Mouse (Mus musculus) granulocyte monocyte progenitor cell, adult 5-6 weeks (primary cell): ENCODE measurements around the gene H2-T22. TPM values are rescaled to one million over a fixed set of nuclear protein-coding genes. Genes with fewer than 3 reads are reported as not detected.
A peak's percentile ranks its signal among the peaks of the same experiment; 100 is the strongest.

Experiments used
- ATAC-seq: replicated peaks from 2 replicates; pipeline ENCODE4 v1.8.0; 2016; ENCODE audit warnings: mild to moderate bottlenecking, moderate TSS enrichment, inconsistent platforms; ENCODE audit not compliant: poor library complexity, severe bottlenecking
- total RNA-seq, 2 experiments: library from RNA; stranded (forward) in 1 of 2; stranded (reverse) in 1 of 2; fragments of 200-712, 200-1000 nt in 1 of 2; fragments of >200 nt in 1 of 2; fragmentation: Nextera tagmentation in 1 of 2; gene quantifications; 2 replicates each; pipeline ENCODE4 v1.2.3; 2014 to 2017

The H2-T22 gene
- total RNA-seq, 2 experiments from 2014 or later = 34.5 to 39.2 TPM

- no peak for ATAC-seq
These were observed 41.2 kb downstream of the H2-T22 start for GRCm38 (mm10) chr17:36001121-36001897.

DNA sequence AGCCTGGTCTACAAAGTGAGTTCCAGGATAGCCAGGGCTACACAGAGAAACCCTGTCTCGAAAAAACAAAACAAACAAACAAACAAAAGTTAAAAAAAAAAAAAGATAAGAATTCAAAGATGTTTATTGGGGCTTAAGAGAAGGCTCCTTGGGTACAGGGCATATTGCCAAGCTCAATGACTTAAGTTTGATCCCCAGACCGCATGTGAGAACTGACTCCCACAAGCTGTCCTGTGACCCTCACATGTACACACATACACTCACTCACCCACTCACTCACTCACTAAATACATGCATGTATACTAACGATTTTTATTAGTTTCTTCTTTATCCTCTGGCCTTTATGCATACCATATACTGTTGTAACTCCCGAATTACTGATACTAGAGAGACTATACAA, 42.2 kb downstream of the H2-T22 start:
- ATAC-seq = no peak

DNA sequence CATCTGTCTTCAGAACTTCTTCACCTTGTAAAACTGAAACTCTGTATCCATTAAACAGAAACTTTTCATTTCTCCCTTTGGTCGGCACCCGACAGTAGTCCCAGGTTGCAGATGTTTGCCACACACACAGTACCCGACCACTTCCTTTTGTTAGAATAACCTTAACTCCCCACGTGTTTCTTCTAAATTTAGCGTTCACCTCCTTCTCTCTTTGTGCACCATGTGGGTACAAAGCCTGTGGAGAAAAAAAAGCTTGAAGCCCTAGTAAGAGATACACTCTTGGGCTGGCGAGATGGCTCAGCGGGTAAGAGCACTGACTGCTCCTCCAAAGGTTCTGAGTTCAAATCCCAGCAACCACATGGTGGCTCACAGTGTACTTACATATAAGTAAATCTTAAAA, 43.2 kb downstream of the H2-T22 start:
- ATAC-seq = peak; percentile 48

DNA sequence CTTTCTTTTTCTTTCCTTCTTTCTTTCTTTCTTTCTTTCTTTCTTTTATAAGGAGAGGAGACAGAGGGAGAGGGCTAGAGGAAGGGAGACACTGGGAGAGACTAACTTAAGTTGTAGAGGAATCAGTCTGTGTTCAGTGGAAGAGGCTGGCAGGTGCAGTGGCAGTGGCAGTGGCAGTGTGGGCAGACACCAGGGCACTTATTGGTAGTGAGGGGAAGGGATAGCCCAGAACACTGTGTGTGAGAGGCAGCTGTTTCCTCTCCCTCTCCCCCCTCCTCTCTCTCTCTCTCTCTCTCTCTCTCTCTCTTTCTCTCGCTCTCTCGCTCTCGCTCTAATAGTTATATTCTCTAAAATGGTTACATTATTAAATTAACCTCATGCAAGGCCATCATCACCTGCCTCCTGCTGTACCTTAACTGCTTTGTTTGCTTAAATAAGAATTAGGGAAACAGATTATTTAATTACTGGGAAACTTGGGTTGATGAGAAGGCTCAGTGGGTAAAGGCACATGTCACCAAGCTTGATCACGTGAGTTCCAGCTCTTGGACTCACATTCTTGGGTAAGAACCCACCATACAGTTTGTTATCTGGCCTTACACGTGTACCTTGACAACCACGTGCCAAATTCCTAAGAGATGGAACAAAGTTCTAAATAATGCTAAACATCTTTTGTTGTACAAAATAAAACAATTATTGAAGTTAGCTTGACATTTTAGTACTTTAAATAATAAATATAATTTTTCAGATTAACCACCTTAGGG, 43.8 kb downstream of the H2-T22 start:
- no peak for ATAC-seq

DNA sequence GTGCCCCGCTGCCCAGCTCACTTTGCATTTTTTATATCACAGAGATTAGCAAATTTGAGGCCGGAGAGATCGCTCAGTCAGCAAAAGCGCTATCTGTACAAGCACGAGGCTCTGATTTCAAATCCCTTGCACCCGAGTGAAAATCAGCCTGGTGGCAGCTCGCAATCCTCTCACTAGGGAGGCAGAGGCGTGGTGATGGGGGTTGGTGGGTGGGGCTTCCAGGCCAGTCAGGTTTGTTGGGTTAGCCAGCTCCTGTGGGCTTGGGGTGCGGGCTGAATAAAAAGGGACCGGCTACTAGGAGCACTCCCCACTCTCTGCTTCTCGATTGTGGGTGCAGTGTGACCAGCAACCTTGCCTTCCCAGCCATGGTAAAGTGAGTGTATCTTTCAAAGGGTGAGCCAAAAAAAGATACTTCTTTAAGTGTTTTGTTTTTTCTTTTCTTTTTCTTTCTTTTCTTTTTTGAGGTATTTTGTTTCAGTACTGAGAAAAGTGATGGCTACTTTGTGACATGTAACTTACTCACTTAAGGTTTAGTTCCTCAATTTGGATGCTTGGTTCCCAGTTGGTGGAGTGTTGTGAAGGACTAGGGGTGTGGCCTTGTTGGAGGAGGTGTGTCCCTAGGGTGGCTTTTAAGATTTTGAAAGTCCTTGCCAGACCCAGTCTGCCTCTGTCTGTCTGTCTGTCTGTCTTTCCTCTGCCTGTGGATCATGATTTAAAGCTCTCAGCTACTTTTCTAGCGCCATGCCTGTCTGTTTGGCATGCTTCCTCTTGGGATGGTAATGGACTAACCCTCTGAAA, 44.6 kb downstream of the H2-T22 start:
- ATAC-seq = peak; percentile 51

- ATAC-seq = peak; percentile 52
These were observed 45.6 kb downstream of the H2-T22 start for GRCm38 (mm10) chr17:35996949-35997348.

- no peak for ATAC-seq
These were observed 47.7 kb downstream of the H2-T22 start for GRCm38 (mm10) chr17:35994879-35995240.

- peak; percentile 56 for ATAC-seq
These were observed 48.2 kb downstream of the H2-T22 start for GRCm38 (mm10) chr17:35994175-35994878.

DNA sequence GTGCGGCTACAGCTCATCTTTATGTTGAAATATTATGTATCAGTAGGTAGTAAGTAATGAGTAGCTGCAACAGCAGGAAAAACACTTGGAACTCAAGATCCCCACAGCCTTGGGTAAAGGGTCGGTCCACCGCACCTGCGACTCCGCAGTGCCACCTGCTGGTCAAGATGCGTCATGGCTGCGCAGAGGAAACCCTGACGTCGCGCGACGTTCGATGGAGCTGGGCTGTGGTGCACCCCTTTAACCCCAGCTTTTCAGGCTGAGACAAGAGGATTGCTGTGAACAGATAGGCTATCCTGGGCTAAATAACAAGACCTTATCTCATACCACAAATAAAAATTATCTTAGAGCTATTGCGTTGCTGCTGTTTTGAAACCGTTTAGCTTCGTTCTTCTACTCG, 48.9 kb downstream of the H2-T22 start:
- peak; percentile 58 for ATAC-seq

GRCm38 (mm10) chr17:35991781-35992180, 50.8 kb downstream of the H2-T22 start:
- ATAC-seq = peak; percentile 18

Other genes starting within 250 kb of the H2-T22 start
- gene Ier3, start 221.1 kb downstream of the H2-T22 start, total RNA-seq (2014; fragmentation: Nextera tagmentation) = 4.6 and 18.1 TPM in 2 replicates
- gene Ier3, start 221.1 kb downstream of the H2-T22 start, total RNA-seq (2017) = 44.3 and 53.7 TPM in 2 replicates
- 66.8 and 109 TPM in 2 replicates for gene Flot1, start 219.5 kb downstream of the H2-T22 start, total RNA-seq (2014; fragmentation: Nextera tagmentation)
- 58.3 and 63.6 TPM in 2 replicates for gene Flot1, start 219.5 kb downstream of the H2-T22 start, total RNA-seq (2017)
- 640 and 699 TPM in 2 replicates for gene Tubb5, start 204.4 kb downstream of the H2-T22 start, total RNA-seq (2014; fragmentation: Nextera tagmentation)
- gene Tubb5, start 204.4 kb downstream of the H2-T22 start, total RNA-seq (2017) = 874 and 1,022 TPM in 2 replicates
- 103 and 159 TPM in 2 replicates for gene Mdc1, start 201.2 kb downstream of the H2-T22 start, total RNA-seq (2014; fragmentation: Nextera tagmentation)
- 23.7 and 28.6 TPM in 2 replicates for gene Mdc1, start 201.2 kb downstream of the H2-T22 start, total RNA-seq (2017)
- 66.8 and 88.9 TPM in 2 replicates for gene Nrm, start 181.4 kb downstream of the H2-T22 start, total RNA-seq (2014; fragmentation: Nextera tagmentation)
- gene Nrm, start 181.4 kb downstream of the H2-T22 start, total RNA-seq (2017) = 41.5 and 46.0 TPM in 2 replicates
- 56.9 and 60.9 TPM in 2 replicates for gene Ppp1r18, start 177.2 kb downstream of the H2-T22 start, total RNA-seq (2014; fragmentation: Nextera tagmentation)
- gene Ppp1r18, start 177.2 kb downstream of the H2-T22 start, total RNA-seq (2017) = 15.0 and 17.4 TPM in 2 replicates
- 79.2 and 111 TPM in 2 replicates for gene Dhx16, start 162.9 kb downstream of the H2-T22 start, total RNA-seq (2014; fragmentation: Nextera tagmentation)
- gene Dhx16, start 162.9 kb downstream of the H2-T22 start, total RNA-seq (2017) = 44.3 and 57.8 TPM in 2 replicates
- gene 2310061I04Rik, start 145.3 kb downstream of the H2-T22 start, total RNA-seq (2014; fragmentation: Nextera tagmentation) = 97.8 and 112 TPM in 2 replicates
- 6.2 and 8.4 TPM in 2 replicates for gene 2310061I04Rik, start 145.3 kb downstream of the H2-T22 start, total RNA-seq (2017)
- gene Atat1, start 132.7 kb downstream of the H2-T22 start, total RNA-seq (2014; fragmentation: Nextera tagmentation) = 17.8 and 25.6 TPM in 2 replicates
- gene Atat1, start 132.7 kb downstream of the H2-T22 start, total RNA-seq (2017) = 5.4 and 8.0 TPM in 2 replicates
- 100 and 151 TPM in 2 replicates for gene Mrps18b, start 126.4 kb downstream of the H2-T22 start, total RNA-seq (2014; fragmentation: Nextera tagmentation)
- gene Mrps18b, start 126.4 kb downstream of the H2-T22 start, total RNA-seq (2017) = 62.6 and 72.8 TPM in 2 replicates
- gene Ppp1r10, start 126.3 kb downstream of the H2-T22 start, total RNA-seq (2014; fragmentation: Nextera tagmentation) = 78.2 and 83.9 TPM in 2 replicates
- 79.2 and 87.5 TPM in 2 replicates for gene Ppp1r10, start 126.3 kb downstream of the H2-T22 start, total RNA-seq (2017)
- 74.4 and 92.3 TPM in 2 replicates for gene Abcf1, start 73.0 kb downstream of the H2-T22 start, total RNA-seq (2014; fragmentation: Nextera tagmentation)
- gene Abcf1, start 73.0 kb downstream of the H2-T22 start, total RNA-seq (2017) = 165 and 231 TPM in 2 replicates
- gene Gnl1, start 62.9 kb downstream of the H2-T22 start, total RNA-seq (2014; fragmentation: Nextera tagmentation) = 21.5 and 21.7 TPM in 2 replicates
- 18.3 and 20.9 TPM in 2 replicates for gene Gnl1, start 62.9 kb downstream of the H2-T22 start, total RNA-seq (2017)
- 38.2 and 59.1 TPM in 2 replicates for gene Prr3, start 62.5 kb downstream of the H2-T22 start, total RNA-seq (2014; fragmentation: Nextera tagmentation)
- 15.0 and 16.4 TPM in 2 replicates for gene Prr3, start 62.5 kb downstream of the H2-T22 start, total RNA-seq (2017)
- 2.1 and 4.6 TPM in 2 replicates for gene H2-T24, start 22.2 kb downstream of the H2-T22 start, total RNA-seq (2014; fragmentation: Nextera tagmentation)
- 7.8 and 8.8 TPM in 2 replicates for gene H2-T24, start 22.2 kb downstream of the H2-T22 start, total RNA-seq (2017)
- gene H2-T23, start 9.9 kb downstream of the H2-T22 start, total RNA-seq (2014; fragmentation: Nextera tagmentation) = 49.1 and 55.7 TPM in 2 replicates
- 48.6 and 62.5 TPM in 2 replicates for gene H2-T23, start 9.9 kb downstream of the H2-T22 start, total RNA-seq (2017)
- not detected in 2 replicates for gene Gm6034, start 214 bp upstream of the H2-T22 start, total RNA-seq (2014; fragmentation: Nextera tagmentation)
- not detected in 2 replicates for gene Gm6034, start 214 bp upstream of the H2-T22 start, total RNA-seq (2017)
- not detected in 2 replicates for gene Gm11127, start 15.6 kb upstream of the H2-T22 start, total RNA-seq (2014; fragmentation: Nextera tagmentation)
- gene Gm11127, start 15.6 kb upstream of the H2-T22 start, total RNA-seq (2017) = not detected in 2 replicates
- gene Gm19684, start 78.9 kb upstream of the H2-T22 start, total RNA-seq (2014; fragmentation: Nextera tagmentation) = 0.58 TPM in 1 of 2 replicates, not detected in the other
- gene Gm19684, start 78.9 kb upstream of the H2-T22 start, total RNA-seq (2017) = not detected in 2 replicates
- gene Gm7030, start 86.7 kb upstream of the H2-T22 start, total RNA-seq (2014; fragmentation: Nextera tagmentation) = not detected in 2 replicates
- not detected in 2 replicates for gene Gm7030, start 86.7 kb upstream of the H2-T22 start, total RNA-seq (2017)
- gene Gm8909, start 125.8 kb upstream of the H2-T22 start, total RNA-seq (2014; fragmentation: Nextera tagmentation) = not detected in 2 replicates
- not detected in 2 replicates for gene Gm8909, start 125.8 kb upstream of the H2-T22 start, total RNA-seq (2017)
- not detected in 2 replicates for gene H2-T3, start 147.5 kb upstream of the H2-T22 start, total RNA-seq (2014; fragmentation: Nextera tagmentation)
- not detected in 2 replicates for gene H2-T3, start 147.5 kb upstream of the H2-T22 start, total RNA-seq (2017)
- gene Rpp21, start 215.3 kb upstream of the H2-T22 start, total RNA-seq (2014; fragmentation: Nextera tagmentation) = 54.4 and 61.3 TPM in 2 replicates
- gene Rpp21, start 215.3 kb upstream of the H2-T22 start, total RNA-seq (2017) = 25.9 and 30.1 TPM in 2 replicates
- gene Trim39, start 229.5 kb upstream of the H2-T22 start, total RNA-seq (2014; fragmentation: Nextera tagmentation) = 18.4 and 23.3 TPM in 2 replicates
- gene Trim39, start 229.5 kb upstream of the H2-T22 start, total RNA-seq (2017) = 14.0 and 16.2 TPM in 2 replicates
- not detected in 2 replicates for gene H2-M10.2, start 243.7 kb upstream of the H2-T22 start, total RNA-seq (2014; fragmentation: Nextera tagmentation)
- not detected in 2 replicates for gene H2-M10.2, start 243.7 kb upstream of the H2-T22 start, total RNA-seq (2017)